Mouse (Mus musculus) liver, postnatal 0 days (tissue): ENCODE measurements around the gene Gm20843. TPM values are rescaled to one million over a fixed set of nuclear protein-coding genes. Genes with fewer than 3 reads are reported as not detected.
"Not testable (repeated sequence)": the region's sequence is repeated elsewhere in the genome, so short reads cannot be mapped to it uniquely, and the experiment has no call there.

Source experiments
- ATAC-seq: fragments of 200-750 bp; cut with Nextera tagmentation; 2 replicates; pipeline ENCODE4 v1.8.0; 2017; ENCODE audit warnings: mild to moderate bottlenecking, moderate library complexity
- DNase-seq: peaks from one replicate; pipeline ENCODE4 v3.0.0-alpha.2; 2016
- H3K27ac ChIP-seq: fragments of 300-500 bp; sonication (generic); 2 replicates; pipeline ENCODE4 v1.5.1; 2014; ENCODE audit warnings: antibody characterized with exemption, moderate library complexity, mild to moderate bottlenecking, low read depth
- H3K27me3 ChIP-seq: fragments of 300-500 bp; sonication (generic); 2 replicates; pipeline ENCODE4 v1.6.1; 2014; ENCODE audit warnings: low read length, control low read depth, mixed read lengths; ENCODE audit not compliant: insufficient read depth
- H3K36me3 ChIP-seq: fragments of 300-500 bp; sonication (generic); replicated peaks from 2 replicates; pipeline ENCODE4 v1.6.1; 2014; ENCODE audit warnings: mild to moderate bottlenecking, control low read depth, low read length, moderate library complexity, mixed read lengths; ENCODE audit not compliant: insufficient read depth
- H3K4me1 ChIP-seq: fragments of 300-500 bp; sonication (generic); 2 replicates; pipeline ENCODE4 v1.6.1; 2014; ENCODE audit warnings: antibody characterized with exemption, mild to moderate bottlenecking, control low read depth; ENCODE audit not compliant: insufficient read depth
- H3K4me2 ChIP-seq: fragments of 300-500 bp; sonication (generic); 2 replicates; pipeline ENCODE4 v1.6.1; 2014; ENCODE audit warnings: low read depth, mild to moderate bottlenecking, low read length, moderate library complexity, mixed read lengths
- H3K4me3 ChIP-seq: fragments of 300-500 bp; sonication (generic); 2 replicates; pipeline ENCODE4 v1.5.1; 2014; ENCODE audit warnings: low read depth, low read length
- H3K9ac ChIP-seq: fragments of 300-500 bp; sonication (generic); replicated peaks from 2 replicates; pipeline ENCODE4 v1.6.1; 2014; ENCODE audit warnings: mild to moderate bottlenecking, moderate library complexity
- H3K9me3 ChIP-seq: fragments of 300-500 bp; sonication (generic); 2 replicates; pipeline ENCODE4 v1.6.1; 2016; ENCODE audit warnings: mild to moderate bottlenecking, control low read depth, low read length, mixed read lengths
- WGBS: fragments of 180-500 bp; shearing (Covaris S2); extraction: QIAGEN DNeasy Blood & Tissue Kit; methylation state at CpG from one replicate; pipeline ENCODE4 v1.1.7; 2014; ENCODE audit not compliant: insufficient replicate concordance; 5-methylcytosine and 5-hydroxymethylcytosine counted together
- polyA plus RNA-seq: library from polyadenylated mRNA; unstranded; fragments of >200 nt; fragmentation: Nextera tagmentation; extraction: Ambion mirVana; gene quantifications from 2 replicates; pipeline ENCODE4 v1.2.1, GENCODE M21; 2015

The Gm20843 gene
- polyA plus RNA-seq: not detected in 2 replicates

GRCm38 (mm10) chrY:72247018-72247417, at the start of gene Gm20843:
TSS of gene Gm20843 (minus strand) at chrY:72247118.
- not testable (repeated sequence) for H3K4me2 ChIP-seq, DNase-seq, H3K4me1 ChIP-seq, H3K36me3 ChIP-seq, H3K9ac ChIP-seq, H3K9me3 ChIP-seq, ATAC-seq, H3K27me3 ChIP-seq, H3K4me3 ChIP-seq, H3K27ac ChIP-seq
- no CpG with 5 or more reads among the region's 6 CpGs for WGBS
